Mouse (Mus musculus) Patski (cell line): ENCODE data around the gene Tspan5. TPM values are rescaled to one million over a fixed set of nuclear protein-coding genes. Genes with fewer than 3 reads are reported as not detected.
A peak's percentile ranks its signal among the peaks of the same experiment; 100 is the strongest.

Source experiments
- ATAC-seq: fragments of 100-300 bp; one replicate; pipeline ENCODE4 v1.8.0; 2021
- CTCF ChIA-PET: fragments of 350-600 bp; sonication (Branson Sonifier 250); formaldehyde crosslinking; loops from one replicate; lab custom pipeline; 2022; ENCODE audit warnings: inconsistent platforms; lab: Charles Lee
- POLR2A ChIA-PET: fragments of 350-600 bp; sonication (Branson Sonifier 250); formaldehyde crosslinking; loops from one replicate; lab custom pipeline; 2022; ENCODE audit warnings: antibody characterized with exemption, inconsistent platforms; lab: Charles Lee
- DNase-seq: peaks from one replicate; pipeline ENCODE4 v3.0.0-alpha.2; 2011; ENCODE audit warnings: low read depth, low spot score
- H3K27me3 ChIP-seq: fragments of 371-371 bp; one replicate; pipeline ENCODE4 v1.5.1; 2021
- CTCF ChIP-seq: fragments of 100-300 bp; IDR thresholded peaks from one replicate; pipeline ENCODE4 v1.5.1; 2021
- in situ Hi-C: fragments of 300-500 bp; cut with MboI; formaldehyde crosslinking; loops from 3 replicates; pipeline ENCODE4 v1.11.1; 2018; ENCODE audit warnings: low pct_unique_long_range_greater_than_20kb, mixed read lengths
- polyA plus RNA-seq: library from polyadenylated mRNA; unstranded; gene quantifications from one replicate; pipeline ENCODE4 v1.2.3, GENCODE M21; 2021

Tspan5 gene
- polyA plus RNA-seq, 1 experiment from 2014 or later: 62.0 TPM

GRCm38 (mm10) chr3:138834174-138834573 is 92.2 kb downstream of the Tspan5 start:
- H3K27me3 ChIP-seq: no peaks in the 10 kb centered on the region
- in situ Hi-C loops: no loop called here
- ChIA-PET POLR2A (no interaction called here), CTCF (no interaction called here)
- ATAC-seq: no peak
- no peak for DNase-seq
- TF ChIP-seq CTCF: no peak

- in situ Hi-C loops: loop anchor here (5.0 kb wide), 2 partner anchors 95 to 195 kb away; partner anchors contain the start of gene Tspan5
- ATAC-seq (no peak), DNase-seq (no peak)
- no peaks in the 10 kb centered on the region for H3K27me3 ChIP-seq
- peak; percentile 31 for TF ChIP-seq CTCF
- CTCF ChIA-PET: interaction anchor here (1.3 to 1.6 kb wide), 3 partner anchors 10 to 92 kb away, joined by 5 to 6 read pairs (median 5); no protein-coding TSS in a partner anchor
- POLR2A ChIA-PET: interaction anchor here (0.7 kb wide), 1 partner anchor 655 kb away, joined by 3 read pairs; no protein-coding TSS in a partner anchor
Observed at GRCm38 (mm10) chr3:138836937-138837336, 94.9 kb downstream of the Tspan5 start.

- TF ChIP-seq CTCF: no peak
- CTCF ChIA-PET: interaction anchor here (0.8 to 1.6 kb wide), 5 partner anchors 11 to 93 kb away, joined by 3 to 6 read pairs (median 5); no protein-coding TSS in a partner anchor
- POLR2A ChIA-PET: no interaction called here
Observed at GRCm38 (mm10) chr3:138837651-138838050, 95.7 kb downstream of the Tspan5 start.

GRCm38 (mm10) chr3:138839656-138840055 is 97.7 kb downstream of the Tspan5 start:
- in situ Hi-C loops: loop anchor here (5.0 kb wide), 2 partner anchors 97 to 197 kb away; partner anchors contain the start of gene Tspan5
- ChIA-PET POLR2A (interaction anchor here (0.8 kb wide), 1 partner anchor 14 kb away, joined by 4 read pairs; no protein-coding TSS in a partner anchor), CTCF (interaction anchor here (1.4 to 1.9 kb wide), 2 partner anchors 19 to 70 kb away, joined by 3 to 5 read pairs; no protein-coding TSS in a partner anchor)
- no peaks in the 10 kb centered on the region for H3K27me3 ChIP-seq
- no peak for TF ChIP-seq CTCF
- DNase-seq (no peak), ATAC-seq (no peak)

More at GRCm38 (mm10) chr3:138837651-138838050, 95.7 kb downstream of the Tspan5 start:
- ATAC-seq: no peak
- in situ Hi-C loops: loop anchor here (5.0 kb wide), 2 partner anchors 95 to 195 kb away; partner anchors contain the start of gene Tspan5
- DNase-seq: no peak
- no peaks in the 10 kb centered on the region for H3K27me3 ChIP-seq

- ATAC-seq: no peak
Observed at GRCm38 (mm10) chr3:138841288-138841687, 99.3 kb downstream of the Tspan5 start.

GRCm38 (mm10) chr3:138843180-138843579 is 101.2 kb downstream of the Tspan5 start:
- H3K27me3 ChIP-seq: no peaks in the 10 kb centered on the region
- ChIA-PET POLR2A (interaction anchor here (0.7 to 1.1 kb wide), 2 partner anchors 8 to 149 kb away, joined by 3 read pairs; no protein-coding TSS in a partner anchor), CTCF (interaction anchor here (0.8 to 3.5 kb wide), 4 partner anchors 8 to 201 kb away, joined by 3 to 9 read pairs (median 3); no protein-coding TSS in a partner anchor)
- TF ChIP-seq CTCF: no peak
- no peak for ATAC-seq
- no peak for DNase-seq
- in situ Hi-C loops: no loop called here

More at GRCm38 (mm10) chr3:138841288-138841687, 99.3 kb downstream of the Tspan5 start:
- no peak for DNase-seq
- ChIA-PET POLR2A (interaction anchor here (0.8 to 1.0 kb wide), 2 partner anchors 14 to 100 kb away, joined by 3 read pairs; no protein-coding TSS in a partner anchor), CTCF (interaction anchor here (1.3 to 3.5 kb wide), 6 partner anchors 10 to 81 kb away, joined by 4 to 9 read pairs (median 6); no protein-coding TSS in a partner anchor)
- no peaks in the 10 kb centered on the region for H3K27me3 ChIP-seq
- no peak for TF ChIP-seq CTCF
- in situ Hi-C loops: no loop called here

GRCm38 (mm10) chr3:138843641-138844040 is 101.6 kb downstream of the Tspan5 start:
- no peaks in the 10 kb centered on the region for H3K27me3 ChIP-seq
- in situ Hi-C loops: no loop called here
- CTCF ChIA-PET: interaction anchor here (3.5 kb wide), 1 partner anchor 12 kb away, joined by 9 read pairs; no protein-coding TSS in a partner anchor
- no peak for ATAC-seq
- DNase-seq: no peak
- POLR2A ChIA-PET: interaction anchor here (0.7 to 1.1 kb wide), 2 partner anchors 8 to 149 kb away, joined by 3 read pairs; no protein-coding TSS in a partner anchor
- no peak for TF ChIP-seq CTCF

- no peak for DNase-seq
- in situ Hi-C loops: no loop called here
- ChIA-PET POLR2A (interaction anchor here (1.2 kb wide), 1 partner anchor 9 kb away, joined by 4 read pairs; no protein-coding TSS in a partner anchor), CTCF (interaction anchor here (1.5 to 1.6 kb wide), 2 partner anchors 12 to 14 kb away, joined by 4 read pairs; no protein-coding TSS in a partner anchor)
- no peak for ATAC-seq
- peak; percentile 10 for TF ChIP-seq CTCF
- H3K27me3 ChIP-seq: no peaks in the 10 kb centered on the region
Observed at GRCm38 (mm10) chr3:138845820-138846219, 103.8 kb downstream of the Tspan5 start.

GRCm38 (mm10) chr3:138847809-138848208 is 105.8 kb downstream of the Tspan5 start:
- ChIA-PET CTCF (interaction anchor here (1.0 to 2.1 kb wide), 5 partner anchors 9 to 59 kb away, joined by 3 to 9 read pairs (median 3); no protein-coding TSS in a partner anchor), POLR2A (no interaction called here)
- DNase-seq: no peak
- peak; percentile 63 for ATAC-seq
- in situ Hi-C loops: no loop called here
- TF ChIP-seq CTCF: peak; percentile 41
- H3K27me3 ChIP-seq: no peaks in the 10 kb centered on the region

GRCm38 (mm10) chr3:138849755-138850301 is 107.8 kb downstream of the Tspan5 start:
- ChIA-PET POLR2A (interaction anchor here (1.0 kb wide), 1 partner anchor 17 kb away, joined by 6 read pairs; no protein-coding TSS in a partner anchor), CTCF (interaction anchor here (1.3 kb wide), 1 partner anchor 93 kb away, joined by 3 read pairs; no protein-coding TSS in a partner anchor)
- no peak for TF ChIP-seq CTCF
- H3K27me3 ChIP-seq: no peaks in the 10 kb centered on the region
- in situ Hi-C loops: no loop called here
- DNase-seq (no peak), ATAC-seq (no peak)
